10 mouse cellular contexts compared by ENCODE assay signal in the genomic region with DNA sequence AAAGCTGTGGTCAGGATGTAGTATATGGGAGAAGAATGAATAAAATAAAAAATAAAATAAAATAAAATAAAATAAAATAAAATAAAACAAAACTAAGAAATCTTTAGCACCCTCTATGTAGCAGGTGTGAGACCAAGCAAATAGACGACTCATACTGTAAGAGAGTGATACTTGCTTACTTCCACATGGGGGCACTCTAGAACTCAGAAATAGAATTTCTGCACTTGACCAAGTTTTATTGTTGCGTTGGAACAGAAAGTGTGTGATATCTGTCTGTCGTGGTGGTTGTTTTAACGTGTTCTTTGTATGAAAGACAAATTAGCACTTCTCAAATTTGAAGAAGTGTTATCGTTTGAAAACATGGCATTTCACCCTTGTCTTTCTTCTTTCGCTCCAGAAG.
DNase-seq lines count a peak whose midpoint lies in the region; ATAC-seq lines count a peak whose summit lies in the region.
"Had no signal": no experiment of that assay in that cellular context is flagged by ENCODE, and none has a peak within 500 bp of the region (broad histone marks: within the 10 kb centered on the region; RNA-seq: fewer than 3 reads in every experiment).

No protein-coding gene starts in this region.

- H3K27me3 ChIP-seq in neural tube, embryonic 12.5 days (replicated peaks) = no peaks in the 10 kb centered on the region
- H3K27me3 ChIP-seq in neural tube, embryonic 15.5 days (replicated peaks) = no peaks in the 10 kb centered on the region
- no peaks in the 10 kb centered on the region for H3K27me3 ChIP-seq in hindbrain, embryonic 15.5 days

- H3K36me3 ChIP-seq in neural tube, embryonic 12.5 days = no peaks in the 10 kb centered on the region
- no peaks in the 10 kb centered on the region for H3K36me3 ChIP-seq in neural tube, embryonic 15.5 days
- no peaks in the 10 kb centered on the region for H3K36me3 ChIP-seq in hindbrain, embryonic 15.5 days
- H3K36me3 ChIP-seq: G1E had no signal

- no peak for DNase-seq in frontal cortex, postnatal 25 days (ENCODE audit: low spot score in 2 of 2)
- DNase-seq in spleen, postnatal 36 days (ENCODE audit: low spot score in 2 of 2) = no peak
- no peak for DNase-seq in thymus, postnatal 4 days

- no peak overlapping the region for H3K4me3 ChIP-seq in neural tube, embryonic 12.5 days
- no peak overlapping the region for H3K4me3 ChIP-seq in neural tube, embryonic 15.5 days (replicated peaks)
- H3K4me3 ChIP-seq in hindbrain, embryonic 15.5 days = no peak overlapping the region
- H3K4me3 ChIP-seq: erythroblast, embryonic 14.5 days had no signal

- no peak overlapping the region for H3K9ac ChIP-seq in neural tube, embryonic 12.5 days
- H3K9ac ChIP-seq in neural tube, embryonic 15.5 days (replicated peaks) = no peak overlapping the region
- H3K9ac ChIP-seq in hindbrain, embryonic 15.5 days = no peak overlapping the region

- no peak overlapping the region for H3K4me2 ChIP-seq in neural tube, embryonic 12.5 days (replicated peaks)
- H3K4me2 ChIP-seq in neural tube, embryonic 15.5 days = no peak overlapping the region
- no peak overlapping the region for H3K4me2 ChIP-seq in hindbrain, embryonic 15.5 days

- no peaks in the 10 kb centered on the region for H3K9me3 ChIP-seq in neural tube, embryonic 12.5 days
- H3K9me3 ChIP-seq in neural tube, embryonic 15.5 days (replicated peaks) = no peaks in the 10 kb centered on the region
- H3K9me3 ChIP-seq in hindbrain, embryonic 15.5 days = no peaks in the 10 kb centered on the region
- H3K9me3 ChIP-seq: G1E had no signal

- ATAC-seq in frontal cortex, adult (ENCODE audit: low TSS enrichment) = peak; percentile 97
- ATAC-seq in neural tube, embryonic 12.5 days (ENCODE audit: low FRiP score, low read depth) = peak; percentile 58; the same call in 1 of the 2 replicates
- ATAC-seq in neural tube, embryonic 15.5 days (ENCODE audit: low FRiP score) = no peak
- ATAC-seq in hindbrain, embryonic 15.5 days (ENCODE audit: low FRiP score, low read depth) = peak; percentile 54; the same call in 1 of the 2 replicates
- ATAC-seq in cerebellum, adult (ENCODE audit: insufficient number of reproducible peaks, low FRiP score, low TSS enrichment) = no peak

- WGBS in neural tube, embryonic 12.5 days = 56% methylated on average over 6 of the region's 6 CpGs
- 42% methylated on average over 6 of the region's 6 CpGs for WGBS in neural tube, embryonic 15.5 days
- WGBS in hindbrain, embryonic 15.5 days = 39% methylated on average over 6 of the region's 6 CpGs

- H3K27ac ChIP-seq in neural tube, embryonic 12.5 days = no peak overlapping the region
- H3K27ac ChIP-seq in neural tube, embryonic 15.5 days (replicated peaks) = no peak overlapping the region
- H3K27ac ChIP-seq in hindbrain, embryonic 15.5 days (replicated peaks) = no peak overlapping the region

- no peaks in the 10 kb centered on the region for H3K4me1 ChIP-seq in neural tube, embryonic 12.5 days
- H3K4me1 ChIP-seq in neural tube, embryonic 15.5 days = no peaks in the 10 kb centered on the region
- no peaks in the 10 kb centered on the region for H3K4me1 ChIP-seq in hindbrain, embryonic 15.5 days (replicated peaks)

Comparison
In these comparisons a context has a peak if more than half of its experiments do, and no peak if none do; other contexts are left out.
1. ATAC-seq: peak in frontal cortex, adult (single experiment), neural tube, embryonic 12.5 days (single experiment) and hindbrain, embryonic 15.5 days (single experiment); none in neural tube, embryonic 15.5 days (single experiment) and cerebellum, adult (single experiment).